Mouse (Mus musculus) right cerebral cortex, postnatal 14 days (tissue): ENCODE results near the gene Serpinb1a.
A peak's percentile ranks its signal among the peaks of the same experiment; 100 is the strongest.

ENCODE experiments used
- DNase-seq: peaks from one replicate; pipeline ENCODE4 v3.0.0; 2022

Serpinb1a gene

DNA sequence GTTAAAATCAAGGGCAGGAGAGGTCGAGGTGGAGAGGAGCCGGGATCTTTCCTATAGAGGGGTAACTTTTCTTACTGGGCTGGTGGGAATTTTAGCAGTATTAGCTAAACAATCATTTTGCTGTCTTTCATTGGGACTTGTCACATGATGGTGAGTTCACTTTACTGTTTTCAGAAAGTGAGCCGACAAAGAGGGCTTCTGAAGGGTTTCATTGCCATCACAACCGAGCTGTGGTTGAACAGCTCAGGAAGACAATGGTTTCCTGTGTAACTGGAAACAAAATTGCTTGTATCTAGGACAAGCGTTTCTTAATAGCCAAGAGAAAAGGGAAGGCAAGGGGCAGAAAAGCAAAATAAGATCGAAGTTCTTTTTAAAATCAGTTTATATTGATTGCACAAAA, 17.7 kb downstream of the Serpinb1a start:
- no peak for DNase-seq

DNA sequence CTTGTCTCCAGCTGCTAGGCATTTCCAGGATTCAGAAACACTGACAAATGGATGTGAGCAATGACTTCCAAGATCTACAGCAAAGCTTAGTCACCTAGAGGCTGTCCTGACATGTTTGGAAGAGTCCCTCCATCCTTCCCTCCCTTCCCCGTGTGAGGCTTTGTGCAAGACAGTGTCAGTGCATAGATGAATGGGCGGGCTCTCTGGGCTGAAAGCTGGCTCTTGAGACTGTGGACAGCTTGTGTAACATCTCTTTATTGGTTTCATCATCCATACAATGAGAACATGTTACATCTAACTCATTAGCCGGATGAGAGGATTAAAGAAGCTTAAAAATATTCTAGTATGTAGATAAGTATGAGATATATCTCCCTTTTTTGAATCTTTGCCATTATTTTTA, 18.2 kb downstream of the Serpinb1a start:
- DNase-seq: no peak

- DNase-seq: no peak
Observed at GRCm38 (mm10) chr13:32831505-32832273, 19.3 kb downstream of the Serpinb1a start.

DNA sequence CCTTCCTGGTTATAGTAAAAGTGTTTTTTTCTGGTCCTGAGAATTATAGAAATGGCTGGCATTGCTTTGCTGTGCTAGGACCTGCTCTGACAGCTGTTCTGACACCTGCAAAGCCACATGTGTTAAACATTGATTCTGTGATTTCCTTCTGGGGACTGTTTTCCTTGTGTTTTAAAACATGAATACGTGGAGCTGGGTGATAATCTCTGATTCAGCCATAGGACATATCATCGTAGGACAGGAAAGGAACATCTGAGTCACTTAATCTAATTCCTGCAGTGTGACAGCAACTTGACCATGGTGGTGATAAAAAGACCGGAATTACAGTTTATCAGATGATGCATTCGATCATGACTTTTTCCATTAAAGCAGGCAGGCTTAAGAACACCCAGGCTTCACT, 22.1 kb downstream of the Serpinb1a start:
- DNase-seq: no peak

GRCm38 (mm10) chr13:32827951-32828350, 23.0 kb downstream of the Serpinb1a start:
- peak; percentile 71 for DNase-seq

- no peak for DNase-seq
Observed at GRCm38 (mm10) chr13:32827111-32827822, 23.7 kb downstream of the Serpinb1a start.

- no peak for DNase-seq
Observed at GRCm38 (mm10) chr13:32825546-32825945, 25.4 kb downstream of the Serpinb1a start.

DNA sequence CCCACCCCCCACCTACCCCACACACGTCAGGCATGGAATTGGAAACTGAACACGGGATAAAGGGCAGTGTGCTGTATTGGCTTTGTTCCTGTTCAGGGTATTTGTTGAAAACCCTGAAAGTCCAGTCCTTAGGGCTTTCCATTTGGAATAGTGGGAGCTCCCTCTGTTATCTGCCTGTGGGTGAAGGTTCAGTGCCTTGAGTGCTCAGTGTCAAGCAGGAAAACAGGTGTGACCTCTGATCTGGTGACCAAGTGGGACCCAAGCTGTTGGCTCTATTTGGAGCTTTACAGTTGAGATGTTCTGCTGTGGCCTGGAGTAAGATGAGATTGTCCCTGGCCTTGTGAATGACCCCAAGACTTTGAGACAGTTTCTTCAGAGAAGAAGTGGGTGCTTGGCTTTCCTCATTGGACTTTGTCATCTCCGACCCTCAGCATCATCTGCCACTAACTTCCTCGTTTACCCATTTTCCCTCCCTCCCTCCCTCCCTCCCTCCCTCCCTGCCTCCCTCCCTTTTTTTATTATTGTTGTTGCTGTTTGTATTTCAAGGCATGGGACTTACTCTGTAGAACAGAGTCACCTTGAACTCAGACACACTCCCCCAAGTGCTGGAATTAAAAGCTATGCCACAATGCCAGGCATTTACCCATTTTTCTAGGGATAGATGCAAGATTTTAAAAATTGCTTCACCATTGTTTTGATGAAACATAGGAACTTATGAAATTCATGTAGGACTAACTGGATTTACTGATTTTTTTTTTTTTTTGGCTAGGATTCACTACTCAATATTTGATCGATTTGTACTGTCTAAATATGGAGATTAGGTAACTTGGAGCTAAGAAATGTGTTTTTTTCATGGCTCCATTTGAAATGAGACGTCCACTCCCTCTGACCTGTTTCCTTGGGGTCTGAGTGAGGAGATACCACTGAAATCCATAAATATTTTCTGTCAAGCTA, 26.3 kb downstream of the Serpinb1a start:
- DNase-seq: no peak

GRCm38 (mm10) chr13:32823126-32823525, 27.9 kb downstream of the Serpinb1a start:
- DNase-seq: no peak

DNA sequence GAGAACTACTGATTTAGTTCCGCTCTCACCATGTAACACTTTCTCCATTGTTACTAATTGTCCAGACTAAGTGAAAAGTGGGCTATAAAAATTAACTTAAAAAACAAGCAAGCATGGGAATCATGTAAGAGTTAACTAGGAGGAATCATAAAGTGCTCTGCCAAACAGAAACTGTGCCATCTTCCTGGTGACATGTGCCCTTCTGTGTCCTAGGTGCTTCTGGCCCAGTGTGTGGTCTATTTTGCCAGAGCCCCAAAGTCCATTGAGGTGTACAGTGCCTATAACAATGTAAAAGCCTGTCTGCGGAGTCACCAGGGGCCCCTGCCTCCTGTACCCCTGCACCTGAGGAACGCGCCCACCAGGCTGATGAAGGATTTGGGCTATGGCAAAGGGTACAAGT, 29.3 kb downstream of the Serpinb1a start:
- no peak for DNase-seq

GRCm38 (mm10) chr13:32819926-32820325, 31.1 kb downstream of the Serpinb1a start:
- no peak for DNase-seq

- DNase-seq: no peak
Observed at GRCm38 (mm10) chr13:32819241-32819640, 31.7 kb downstream of the Serpinb1a start.

GRCm38 (mm10) chr13:32807624-32808023, 43.4 kb downstream of the Serpinb1a start:
- no peak for DNase-seq

GRCm38 (mm10) chr13:32806820-32807219, 44.2 kb downstream of the Serpinb1a start:
- DNase-seq: peak; percentile 26

DNA sequence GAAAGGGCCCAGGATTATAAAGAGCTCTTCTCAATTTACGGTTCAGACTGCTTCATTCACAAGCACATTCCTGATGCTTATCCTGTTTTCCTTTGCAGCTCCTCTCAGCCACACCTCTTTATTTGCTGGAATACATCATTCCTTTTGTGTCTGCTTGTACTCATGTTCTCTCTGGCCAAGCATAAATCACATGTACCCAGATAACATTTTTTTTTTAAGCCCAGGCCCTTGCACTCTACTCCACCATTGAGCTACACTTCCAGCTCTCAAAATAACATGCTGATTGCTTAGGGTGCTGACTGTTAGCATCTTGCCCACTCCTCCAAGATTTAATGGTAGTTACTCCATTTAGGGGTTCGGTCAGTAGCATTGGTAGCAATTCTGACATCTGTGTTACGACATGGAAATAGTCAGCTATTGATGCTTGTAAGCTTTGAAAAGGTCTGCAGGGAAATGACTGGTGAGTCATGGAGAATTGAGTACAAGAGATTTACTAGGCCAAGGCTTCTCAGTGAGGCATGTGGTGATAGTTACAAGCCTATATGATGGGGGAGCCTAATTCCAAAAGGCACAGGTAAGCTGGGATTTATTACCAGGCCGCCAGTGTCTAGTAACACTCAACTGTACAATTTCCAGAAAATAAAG, 47.2 kb downstream of the Serpinb1a start:
- DNase-seq: no peak

- DNase-seq: peak; percentile 64
Observed at GRCm38 (mm10) chr13:32802259-32803081, 48.5 kb downstream of the Serpinb1a start, which contains the start of gene D930007J09Rik. Gene D930007J09Rik (minus strand): TSS chr13:32802849.

DNA sequence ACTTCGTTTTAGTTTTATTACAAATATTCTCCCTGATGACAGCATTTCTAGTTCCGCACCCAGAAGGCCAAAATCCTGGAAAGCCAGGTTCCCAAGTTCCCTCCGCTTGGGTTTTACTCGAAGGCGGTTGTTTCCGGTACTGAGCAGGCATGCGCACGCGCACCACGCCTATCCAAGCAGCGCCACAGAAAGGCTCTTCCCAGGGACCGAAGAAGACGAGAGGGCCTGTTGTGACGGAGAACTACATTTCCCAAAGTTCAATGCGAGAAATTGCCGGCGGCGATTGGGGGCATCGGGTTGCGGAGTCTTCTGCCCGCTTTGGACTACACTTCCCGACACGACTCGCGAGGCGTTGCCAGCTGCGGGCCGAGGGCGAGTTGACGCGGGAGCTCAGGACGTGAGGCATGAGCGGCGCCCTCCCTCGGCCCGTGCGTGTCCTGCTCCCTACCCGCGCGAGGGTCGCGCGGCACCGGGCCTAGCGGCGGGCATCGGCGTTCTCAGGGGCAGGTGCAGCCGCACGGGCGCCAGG, 49.2 kb downstream of the Serpinb1a start, which contains the start of gene Wrnip1:
Gene Wrnip1, plus strand, starts transcription at position 346 of the 529 bp plus-strand sequence.
- peak; percentile 97 for DNase-seq

DNA sequence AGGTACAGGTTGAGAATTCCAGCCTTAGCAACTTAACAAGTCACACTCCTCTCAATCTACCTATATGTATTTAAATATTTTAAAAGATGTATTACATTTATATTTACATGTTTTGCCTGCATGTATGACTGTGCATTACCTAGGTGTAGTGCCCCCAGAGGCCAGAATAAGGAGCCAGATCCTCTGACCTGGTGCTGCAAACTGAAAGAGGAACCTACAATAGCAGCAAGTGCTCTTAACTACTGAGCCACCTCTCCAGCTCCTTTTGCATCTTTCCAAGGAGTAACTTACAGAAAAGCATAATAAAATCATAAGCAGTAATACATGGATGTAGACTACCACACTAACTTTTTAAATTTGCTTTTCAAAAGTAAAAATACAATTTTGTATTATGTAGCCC, 50.1 kb downstream of the Serpinb1a start:
- no peak for DNase-seq

- DNase-seq: no peak
Observed at GRCm38 (mm10) chr13:32799131-32799530, 51.9 kb downstream of the Serpinb1a start.

GRCm38 (mm10) chr13:32797085-32797484, 53.9 kb downstream of the Serpinb1a start:
- DNase-seq: no peak

- no peak for DNase-seq
Observed at GRCm38 (mm10) chr13:32795166-32795565, 55.8 kb downstream of the Serpinb1a start.
